Mouse (Mus musculus): Measurements from ENCODE around the gene Apopt1.
A peak's percentile ranks its signal among the peaks of the same experiment; 100 is the strongest.

Gene Apopt1

DNA sequence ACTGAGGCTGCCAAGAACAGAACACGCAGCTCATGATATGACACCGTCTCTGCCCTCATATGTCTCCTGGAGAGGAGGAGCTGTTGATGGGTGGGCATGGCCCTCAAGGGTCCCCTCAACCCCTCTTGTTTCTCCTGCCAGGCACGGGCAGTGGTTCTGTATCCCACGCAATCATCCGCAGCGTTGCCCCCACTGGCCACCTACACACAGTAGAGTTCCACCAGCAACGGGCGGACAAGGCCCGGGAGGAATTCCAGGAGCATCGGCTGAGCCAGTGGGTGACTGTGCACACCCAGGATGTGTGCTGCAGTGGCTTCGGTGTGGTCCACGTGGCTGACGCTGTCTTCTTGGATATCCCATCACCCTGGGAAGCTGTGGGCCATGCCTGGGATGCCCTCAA, 32.4 kb upstream of the Apopt1 start:
- no peak for DNase-seq (ENCODE audit: low read depth, low spot score)

GRCm38 (mm10) chr12:111681305-111681704, 31.8 kb upstream of the Apopt1 start:
- no peak for DNase-seq (ENCODE audit: low read depth, low spot score)

- DNase-seq (ENCODE audit: low read depth, low spot score), result no peak
These were observed 31.1 kb upstream of the Apopt1 start for GRCm38 (mm10) chr12:111682003-111682402.

DNA sequence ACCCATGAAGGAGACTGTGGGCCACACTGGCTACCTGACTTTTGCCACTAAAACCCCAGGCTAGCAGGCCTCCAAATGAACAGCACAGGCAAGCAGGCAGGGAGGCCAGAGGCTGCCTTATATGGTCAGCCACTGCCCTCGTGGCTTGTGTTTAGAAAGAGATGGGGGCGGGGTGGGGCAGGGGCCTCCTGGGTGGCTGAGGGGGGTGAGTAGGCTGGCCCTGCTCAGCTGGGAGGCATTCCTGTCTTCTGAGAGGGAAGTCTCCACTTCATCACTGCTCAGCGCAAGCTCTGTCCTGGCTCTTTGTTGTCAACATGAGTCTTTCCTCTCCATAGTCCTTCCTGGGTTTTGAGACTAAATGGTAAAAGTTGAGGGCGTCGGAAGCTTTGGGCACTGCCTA, 30.3 kb upstream of the Apopt1 start:
- no peak for DNase-seq (ENCODE audit: low read depth, low spot score)

GRCm38 (mm10) chr12:111686390-111686789, 26.7 kb upstream of the Apopt1 start:
- DNase-seq (ENCODE audit: low read depth, low spot score), result no peak

DNA sequence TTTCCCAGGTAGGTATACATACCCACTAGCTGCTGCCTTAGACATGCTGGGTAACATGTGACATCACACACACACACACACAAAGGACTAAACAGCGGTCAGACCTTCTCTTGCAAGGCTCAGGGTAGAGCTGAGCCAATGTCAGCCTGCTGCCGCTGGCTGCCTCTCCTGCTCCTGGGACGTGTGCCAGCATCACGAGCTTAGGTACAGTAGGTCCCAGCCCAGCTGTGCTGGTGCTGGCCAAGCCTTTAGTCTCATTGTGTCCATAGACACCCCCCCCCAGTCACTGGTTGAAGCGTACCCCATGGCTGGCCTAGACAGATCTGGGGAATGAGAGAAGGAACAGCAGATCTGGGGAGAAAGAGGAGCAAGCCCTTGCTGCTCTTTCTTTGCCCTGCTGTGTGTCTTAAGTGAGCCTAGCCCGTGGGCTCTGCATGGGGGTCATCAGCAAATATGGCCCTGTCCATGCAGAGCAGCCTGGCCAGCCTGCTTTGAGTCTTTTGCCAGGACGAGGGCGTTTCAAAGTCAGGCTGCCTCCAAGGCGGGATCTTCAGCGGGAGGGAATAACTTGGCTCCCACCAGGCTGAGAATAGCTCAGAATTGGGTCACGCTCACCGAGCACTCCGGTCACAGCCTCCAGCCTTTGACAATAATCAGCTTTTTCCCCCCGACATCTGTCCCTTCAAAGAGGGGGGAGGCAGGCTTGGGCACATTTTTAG, 25.6 kb upstream of the Apopt1 start:
- DNase-seq (ENCODE audit: low read depth, low spot score), result peak; percentile 81

GRCm38 (mm10) chr12:111688069-111688428, 25.0 kb upstream of the Apopt1 start:
- no peak for DNase-seq (ENCODE audit: low read depth, low spot score)

DNA sequence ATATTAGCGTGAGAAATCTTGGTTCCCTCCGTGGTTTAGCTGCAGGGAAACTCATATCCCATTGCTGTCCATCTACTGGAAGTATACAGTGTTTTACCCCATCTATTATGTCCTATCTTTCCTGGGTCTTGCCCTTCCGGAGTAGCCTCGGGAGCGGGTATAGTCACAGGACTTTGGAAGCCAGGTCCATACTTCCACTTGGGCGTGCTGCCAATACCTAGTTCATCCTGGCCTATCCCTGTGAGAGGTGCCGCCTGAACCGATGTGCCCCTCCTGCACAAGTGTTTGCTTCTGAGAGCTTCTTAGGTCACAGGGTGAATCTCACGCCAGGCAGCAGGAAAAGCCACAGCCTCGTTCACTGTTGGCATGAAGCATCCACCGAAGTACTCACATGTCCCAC, 23.6 kb upstream of the Apopt1 start:
- DNase-seq (ENCODE audit: low read depth, low spot score), result no peak

DNA sequence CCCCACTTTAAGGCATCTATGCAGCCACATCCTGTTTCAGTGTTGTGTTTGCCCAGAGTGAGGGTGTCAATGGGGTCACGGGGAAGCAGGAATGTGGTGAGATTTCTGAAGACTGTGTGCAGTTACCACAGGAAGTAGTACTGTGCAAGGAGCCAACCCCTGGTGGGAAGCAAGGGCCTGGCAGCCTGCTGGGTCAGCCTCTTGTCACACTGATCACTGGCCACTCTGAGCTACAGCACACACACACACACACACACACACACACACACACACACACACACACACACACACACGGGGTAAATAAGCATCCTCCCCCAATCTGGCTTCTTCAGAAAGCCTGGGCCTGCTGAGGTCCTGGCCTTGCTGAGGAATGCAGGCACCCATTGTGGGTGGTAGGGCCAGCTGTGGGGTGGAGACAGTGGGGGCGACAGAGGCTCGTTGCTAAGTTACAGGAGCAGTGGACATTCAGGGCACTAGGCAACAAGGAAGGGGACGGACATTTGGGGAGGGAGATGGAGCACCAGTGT, 21.7 kb upstream of the Apopt1 start:
- DNase-seq (ENCODE audit: low read depth, low spot score), result no peak

- DNase-seq (ENCODE audit: low read depth, low spot score), result no peak
These were observed 20.2 kb upstream of the Apopt1 start for GRCm38 (mm10) chr12:111692899-111693298.

DNA sequence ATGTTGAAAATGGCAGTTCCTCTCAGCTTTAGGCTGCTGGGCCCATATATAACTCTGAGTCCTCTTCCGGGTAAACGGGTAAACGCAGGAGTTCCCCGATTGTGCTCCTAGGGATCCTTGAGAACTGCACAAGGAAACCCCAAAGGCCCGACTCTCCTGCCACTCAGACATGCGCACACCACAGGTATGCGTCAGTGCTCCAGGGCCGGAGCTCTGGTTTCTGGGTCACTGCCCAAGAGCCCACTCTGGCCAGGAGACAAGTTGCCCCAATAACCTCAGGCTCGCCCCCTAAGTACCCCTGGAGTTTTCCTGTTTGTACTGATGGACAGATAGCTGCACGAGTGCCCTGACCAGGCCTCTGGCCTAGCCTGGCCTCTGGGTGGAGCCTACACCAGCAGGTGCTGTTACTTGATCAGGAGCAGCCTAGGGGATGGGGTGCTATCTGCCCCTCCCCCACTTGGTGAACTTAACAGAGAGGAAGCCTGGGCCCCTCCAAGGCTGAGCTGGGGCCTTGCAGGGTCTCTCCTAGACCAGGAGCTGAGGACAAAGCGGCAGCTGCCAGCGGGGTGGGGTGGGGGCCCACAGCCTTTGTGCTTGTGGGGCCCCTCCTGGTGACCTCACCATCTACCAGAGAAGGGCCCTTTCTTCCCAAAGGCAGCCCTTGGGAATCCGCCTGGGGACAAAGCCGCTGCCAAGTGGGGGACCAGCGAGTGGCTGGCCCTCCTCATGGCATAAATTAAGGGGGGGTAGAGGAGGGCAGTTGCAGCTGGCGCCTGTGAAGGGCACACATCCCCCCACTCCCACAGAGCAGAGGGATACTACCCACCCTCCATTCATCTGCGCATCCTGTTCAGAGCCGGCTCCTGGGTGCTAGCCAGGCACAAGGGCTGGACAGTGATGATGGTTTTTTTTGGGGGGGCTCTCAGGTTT, 19.5 kb upstream of the Apopt1 start:
- DNase-seq (ENCODE audit: low read depth, low spot score), result no peak

- no peak for DNase-seq (ENCODE audit: low read depth, low spot score)
These were observed 18.7 kb upstream of the Apopt1 start for GRCm38 (mm10) chr12:111694271-111694781.

- DNase-seq (ENCODE audit: low read depth, low spot score), result no peak
These were observed 17.9 kb upstream of the Apopt1 start for GRCm38 (mm10) chr12:111694880-111695804.

DNA sequence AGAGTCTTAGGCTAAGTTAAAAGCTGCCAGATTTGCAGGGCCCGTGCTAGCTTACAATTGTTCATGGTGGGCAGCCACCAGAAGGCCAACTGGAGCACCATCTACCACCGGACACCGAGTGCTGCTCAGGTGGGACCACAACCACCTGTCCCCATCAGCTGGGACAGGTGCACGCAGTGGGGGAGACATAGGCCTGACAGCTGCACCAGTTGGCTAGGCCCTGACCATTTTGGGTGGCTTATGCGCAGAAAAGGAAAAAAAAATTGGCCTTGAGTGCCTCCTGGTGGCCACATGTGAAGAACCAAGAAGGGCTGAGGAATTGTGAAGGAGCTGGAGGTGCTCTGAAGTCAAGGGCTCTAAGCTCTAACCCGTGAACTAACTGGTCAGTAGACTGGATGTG, 16.8 kb upstream of the Apopt1 start:
- peak; percentile 74 for DNase-seq (ENCODE audit: low read depth, low spot score)

DNA sequence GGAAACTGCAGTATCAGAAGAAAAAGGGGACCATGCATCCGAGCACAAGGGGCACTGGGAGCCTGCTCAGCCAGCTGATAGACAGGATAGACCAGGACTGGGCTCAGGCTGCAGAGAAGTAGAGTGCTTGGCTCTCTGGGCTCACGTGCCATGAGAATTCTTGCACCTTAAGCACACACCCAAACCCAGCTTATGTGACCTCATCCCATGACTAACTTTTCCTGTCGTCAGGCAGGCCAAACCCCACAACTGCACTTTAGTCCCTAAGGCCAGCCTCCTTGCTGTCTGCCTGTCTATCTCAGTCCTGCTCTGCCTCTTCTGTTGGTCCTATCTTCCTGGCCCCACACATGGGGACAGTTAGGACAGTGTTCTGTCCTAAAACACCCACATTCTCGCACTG, 15.4 kb upstream of the Apopt1 start:
- DNase-seq (ENCODE audit: low read depth, low spot score), result no peak

- DNase-seq (ENCODE audit: low read depth, low spot score), result no peak
These were observed 14.6 kb upstream of the Apopt1 start for GRCm38 (mm10) chr12:111698346-111698913.

- no peak for DNase-seq (ENCODE audit: low read depth, low spot score)
These were observed 13.5 kb upstream of the Apopt1 start for GRCm38 (mm10) chr12:111699542-111699941.

DNA sequence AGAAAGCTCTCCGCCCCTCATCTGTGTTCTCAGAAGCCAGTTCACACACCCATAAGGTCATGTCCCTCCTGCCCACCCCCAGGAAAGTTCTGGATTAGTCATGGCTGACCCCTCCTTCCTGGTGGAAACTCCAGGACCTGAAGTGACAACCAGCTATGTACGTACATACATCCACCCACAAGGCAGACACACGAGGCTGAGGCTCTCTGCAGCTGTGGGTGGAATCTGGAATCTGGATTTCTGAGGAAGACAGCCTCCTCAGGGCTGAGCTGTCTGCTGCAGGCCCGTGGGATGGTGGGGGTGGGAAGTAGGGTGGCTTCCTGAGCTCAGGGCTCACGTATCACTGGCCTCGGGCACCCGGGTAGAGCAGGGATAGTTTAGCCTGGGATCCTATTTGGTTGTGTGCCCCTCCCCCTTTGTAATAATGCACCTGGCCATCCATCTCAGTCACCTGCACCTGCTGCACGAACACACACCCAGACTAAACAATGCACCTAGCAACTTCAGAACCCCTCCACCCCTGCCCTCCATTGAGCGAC, 12.1 kb upstream of the Apopt1 start:
- no peak for DNase-seq (ENCODE audit: low read depth, low spot score)

DNA sequence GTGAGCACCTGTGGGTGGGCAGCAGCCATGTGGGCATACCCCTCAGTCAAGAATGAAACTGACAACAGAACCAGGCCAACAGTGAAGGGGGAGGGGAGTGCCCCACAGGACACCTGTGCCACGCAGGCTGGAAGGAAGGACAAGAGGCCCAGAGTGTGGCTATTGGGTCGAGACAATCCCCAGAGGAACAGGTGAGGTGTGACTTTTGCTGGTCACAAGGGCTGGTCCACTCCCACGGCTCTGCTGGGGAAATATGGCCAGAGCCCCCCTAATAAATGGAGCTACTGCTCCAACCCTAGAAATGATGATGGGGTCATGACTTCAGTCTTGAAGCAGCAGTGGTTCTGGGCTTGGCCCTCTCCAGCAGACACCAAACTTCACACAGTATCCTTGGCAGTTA, 9.8 kb upstream of the Apopt1 start:
- DNase-seq (ENCODE audit: low read depth, low spot score), result no peak

DNA sequence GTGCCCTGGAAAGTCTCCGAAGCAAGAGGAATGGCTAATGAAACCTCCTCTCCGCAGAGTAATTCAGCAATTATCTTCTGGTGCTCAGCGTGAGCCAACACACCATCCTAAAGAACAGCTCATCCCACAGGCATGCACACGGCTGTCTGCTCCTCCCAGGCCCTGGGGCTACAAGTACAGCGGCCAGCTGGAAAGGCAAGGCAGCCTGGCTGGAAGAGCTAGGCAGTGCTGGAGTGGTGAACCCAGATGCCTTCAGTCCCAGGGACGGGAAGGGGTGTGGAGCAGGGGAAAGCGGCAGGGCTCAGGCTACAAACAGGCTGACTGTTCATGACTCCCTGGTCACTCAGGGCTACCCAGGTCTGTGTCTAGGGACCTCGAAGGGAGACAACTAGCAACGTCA, 8.5 kb upstream of the Apopt1 start:
- DNase-seq (ENCODE audit: low read depth, low spot score), result no peak

Data from retina, postnatal 7 days (tissue).